Mouse (Mus musculus) neural tube, embryonic 15.5 days (tissue): Measurements from ENCODE around the gene Cdkn2aipnl. TPM values are rescaled to one million over a fixed set of nuclear protein-coding genes. Genes with fewer than 3 reads are reported as not detected.
A peak's percentile ranks its signal among the peaks of the same experiment; 100 is the strongest.

Experiments
- ATAC-seq: fragments of 200-750 bp; cut with Nextera tagmentation; 2 replicates; pipeline ENCODE4 v1.8.0; 2017; ENCODE audit warnings: mild to moderate bottlenecking, moderate TSS enrichment, moderate library complexity; ENCODE audit not compliant: low FRiP score
- H3K27ac ChIP-seq: fragments of 300-500 bp; sonication (generic); replicated peaks from 2 replicates; pipeline ENCODE4 v1.5.1; 2015; ENCODE audit warnings: mild to moderate bottlenecking, inconsistent platforms
- H3K27me3 ChIP-seq: fragments of 300-500 bp; sonication (generic); replicated peaks from 2 replicates; pipeline ENCODE4 v1.6.1; 2015; ENCODE audit warnings: inconsistent platforms
- H3K36me3 ChIP-seq: fragments of 300-500 bp; sonication (generic); 2 replicates; pipeline ENCODE4 v1.6.1; 2015; ENCODE audit warnings: inconsistent platforms
- H3K4me1 ChIP-seq: fragments of 300-500 bp; sonication (generic); 2 replicates; pipeline ENCODE4 v1.6.1; 2015; ENCODE audit warnings: inconsistent platforms
- H3K4me2 ChIP-seq: fragments of 300-500 bp; sonication (generic); 2 replicates; pipeline ENCODE4 v1.6.1; 2015; ENCODE audit warnings: inconsistent platforms, mild to moderate bottlenecking, moderate library complexity
- H3K4me3 ChIP-seq: fragments of 300-500 bp; sonication (generic); replicated peaks from 2 replicates; pipeline ENCODE4 v1.5.1; 2015; ENCODE audit warnings: mild to moderate bottlenecking, inconsistent platforms
- H3K9ac ChIP-seq: fragments of 300-500 bp; sonication (generic); replicated peaks from 2 replicates; pipeline ENCODE4 v1.6.1; 2015; ENCODE audit warnings: mild to moderate bottlenecking, inconsistent platforms
- H3K9me3 ChIP-seq: fragments of 300-500 bp; sonication (generic); replicated peaks from 2 replicates; pipeline ENCODE4 v1.6.1; 2016; ENCODE audit warnings: inconsistent platforms
- WGBS: fragments of 180-500 bp; shearing (Covaris S2); methylation state at CpG from one replicate; pipeline ENCODE4 v1.1.7; 2015; ENCODE audit warnings: mixed read lengths; 5-methylcytosine and 5-hydroxymethylcytosine counted together
- polyA plus RNA-seq: library from polyadenylated mRNA; unstranded; fragments of >200 nt; fragmentation: Nextera tagmentation; extraction: Ambion mirVana; gene quantifications from 2 replicates; pipeline ENCODE4 v1.2.1, GENCODE M21; 2015

Gene Cdkn2aipnl
- 124 and 129 TPM in 2 replicates for polyA plus RNA-seq

DNA sequence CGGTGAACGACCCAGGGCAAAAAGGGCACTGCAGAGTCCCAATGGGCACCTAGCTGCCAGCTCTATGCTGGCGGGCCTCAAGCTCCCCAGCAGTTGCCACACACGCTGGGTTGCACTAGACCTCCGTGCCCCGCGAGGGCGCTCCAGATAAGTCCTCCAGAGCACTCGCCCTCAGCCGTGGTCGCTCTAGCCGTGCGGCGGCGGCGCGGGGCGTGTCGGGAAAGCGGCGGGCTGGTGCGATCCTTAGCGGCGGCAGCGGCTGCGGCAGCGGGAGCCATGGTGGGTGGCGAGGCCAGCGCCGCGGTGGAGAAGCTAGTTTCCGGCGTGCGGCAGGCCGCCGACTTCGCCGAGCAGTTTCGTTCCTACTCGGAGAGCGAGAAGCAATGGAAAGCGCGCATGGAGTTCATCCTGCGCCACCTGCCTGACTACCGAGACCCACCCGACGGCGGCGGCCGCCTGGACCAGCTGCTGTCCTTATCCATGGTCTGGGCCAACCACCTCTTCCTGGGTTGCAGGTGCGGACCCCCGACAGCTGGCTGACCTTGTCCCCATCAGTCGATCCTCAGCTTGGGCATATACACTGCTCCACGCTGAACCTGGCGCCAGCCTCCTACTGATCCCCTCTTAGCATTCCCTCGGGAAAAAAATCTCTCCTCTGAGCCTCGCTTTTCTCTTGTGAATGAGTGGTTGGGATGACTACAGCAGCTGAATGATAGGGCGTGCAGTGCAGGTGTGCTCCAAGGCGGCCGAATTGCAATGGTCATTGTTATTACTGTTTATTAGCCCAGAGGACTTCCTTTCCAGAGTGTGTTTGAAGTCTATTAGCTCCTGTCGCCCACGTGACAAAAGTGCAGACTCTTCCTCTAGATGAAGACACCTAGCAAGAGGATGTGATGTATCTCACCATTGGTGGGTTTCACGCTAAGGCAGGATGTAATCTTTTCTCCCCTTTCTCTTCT lies at the start of gene Cdkn2aipnl:
Gene Cdkn2aipnl (plus strand): TSS at position 219 of the 959 bp plus-strand sequence.
- H3K9ac ChIP-seq, result peak within 1 kb of the TSS; percentile 77
- peak within 1 kb of the TSS; percentile 81 for H3K27ac ChIP-seq
- WGBS, result 2% methylated on average over 55 of the region's 63 CpGs
- H3K4me3 ChIP-seq, result peak within 1 kb of the TSS; percentile 81
- H3K9me3 ChIP-seq, result no peaks in the 10 kb centered on the region
- peaks cover 13% of the 10 kb centered on the region for H3K4me1 ChIP-seq
- H3K36me3 ChIP-seq, result peaks cover 31% of the 10 kb centered on the region
- H3K4me2 ChIP-seq, result peak within 1 kb of the TSS; percentile 79
- H3K27me3 ChIP-seq, result no peaks in the 10 kb centered on the region
- ATAC-seq, result peak; percentile 95

DNA sequence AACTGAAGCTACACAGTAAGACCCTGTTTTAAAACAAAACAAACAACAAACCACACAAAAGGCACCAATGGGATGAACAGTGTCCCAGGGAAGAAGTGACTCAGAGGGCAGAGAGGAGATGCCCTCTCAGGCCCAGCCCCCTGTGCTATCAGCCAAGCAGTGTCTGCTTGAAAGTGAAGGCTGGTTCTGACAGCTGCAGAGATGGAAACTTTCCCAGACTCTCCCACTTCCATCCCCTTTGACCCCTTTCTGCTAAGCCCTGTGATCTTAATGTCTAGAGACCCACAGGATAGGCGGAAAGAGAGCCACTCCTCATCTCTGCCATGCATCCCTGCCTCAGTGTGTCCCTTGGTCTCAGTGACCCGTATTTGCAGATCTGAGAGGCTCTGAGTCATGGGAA lies 49.5 kb upstream of the Cdkn2aipnl start:
- H3K4me3 ChIP-seq, result no peak overlapping the region
- ATAC-seq, result no peak

DNA sequence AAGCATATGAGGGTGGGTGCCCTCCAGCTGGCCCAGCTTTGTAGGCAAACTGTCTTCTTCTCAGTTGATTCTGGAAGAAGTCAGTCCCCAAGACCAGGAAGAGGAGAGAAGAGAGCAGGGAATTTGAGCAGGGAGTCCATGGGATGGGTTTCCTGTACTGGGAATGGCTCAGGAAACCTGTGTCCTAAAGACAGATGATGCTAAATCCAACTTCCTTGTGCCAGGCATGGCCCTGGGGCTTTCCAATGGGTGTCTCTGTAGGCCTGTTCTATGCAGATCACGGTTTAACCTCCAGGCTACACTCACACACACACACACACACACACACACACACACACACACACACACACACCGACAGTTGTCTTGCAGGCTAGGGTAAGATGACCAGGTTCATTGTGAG lies 48.9 kb upstream of the Cdkn2aipnl start:
- no peaks in the 10 kb centered on the region for H3K36me3 ChIP-seq
- H3K9ac ChIP-seq, result no peak overlapping the region
- 0 out of 2 replicates have a peak, but pooled peaks cover 2% of the 10 kb centered on the region for H3K27me3 ChIP-seq
- H3K4me2 ChIP-seq, result no peak overlapping the region
- no peak overlapping the region for H3K4me3 ChIP-seq
- ATAC-seq, result no peak
- no peak overlapping the region for H3K27ac ChIP-seq
- no peaks in the 10 kb centered on the region for H3K9me3 ChIP-seq
- H3K4me1 ChIP-seq, result peaks cover 14% of the 10 kb centered on the region
- whole genome bisulfite sequencing, result 83% methylated on average over 2 of the region's 2 CpGs

More for the DNA sequence above, 49.5 kb upstream of the Cdkn2aipnl start:
- 0 out of 2 replicates have a peak, but pooled peaks cover 2% of the 10 kb centered on the region for H3K27me3 ChIP-seq
- H3K27ac ChIP-seq, result no peak overlapping the region
- peaks cover 14% of the 10 kb centered on the region for H3K4me1 ChIP-seq
- no peaks in the 10 kb centered on the region for H3K9me3 ChIP-seq
- WGBS, result 89% methylated on average over 2 of the region's 2 CpGs
- H3K4me2 ChIP-seq, result no peak overlapping the region
- H3K9ac ChIP-seq, result no peak overlapping the region
- H3K36me3 ChIP-seq, result no peaks in the 10 kb centered on the region

DNA sequence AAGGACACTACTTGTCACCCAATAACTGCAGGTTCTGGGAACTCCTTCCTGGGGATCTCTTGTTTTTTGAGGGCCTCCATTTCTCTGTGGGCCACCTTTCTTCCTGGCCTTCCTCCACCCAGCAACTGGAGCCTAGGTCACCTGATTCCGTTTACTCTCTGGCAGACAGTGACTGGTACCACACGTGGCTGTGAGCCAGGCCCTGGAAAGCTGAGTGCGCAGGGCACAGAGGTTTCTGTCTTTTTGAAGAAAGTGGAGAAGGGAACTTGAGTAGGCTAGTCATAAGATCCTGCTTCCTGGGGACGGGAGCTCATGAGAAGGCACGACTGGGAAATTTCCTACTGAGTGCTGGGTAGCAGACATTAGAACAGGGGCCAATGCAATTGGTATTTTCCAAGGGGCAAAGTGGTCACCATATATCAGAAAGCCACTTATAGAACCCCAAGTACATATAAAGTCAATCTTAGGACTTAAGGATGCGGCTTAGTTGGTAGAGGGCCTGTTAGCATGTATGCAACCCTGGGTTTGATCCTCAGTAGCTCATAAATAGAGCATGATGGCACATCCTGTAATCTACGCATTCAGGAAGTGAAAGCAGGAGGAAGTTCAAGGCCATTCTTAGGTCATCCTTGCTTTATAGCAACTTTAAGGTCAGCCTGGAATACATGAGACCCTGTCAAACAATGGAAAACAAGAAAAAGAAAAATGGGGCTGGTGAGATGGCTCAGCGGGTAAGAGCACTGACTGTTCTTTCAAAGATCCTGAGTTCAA lies 45.9 kb upstream of the Cdkn2aipnl start:
- 81% methylated on average over 8 of the region's 8 CpGs for WGBS
- Histone ChIP-seq H3K36me3 (no peaks in the 10 kb centered on the region), H3K4me1 (peaks cover 3% of the 10 kb centered on the region), H3K4me3 (no peak overlapping the region), H3K27me3 (0 out of 2 replicates have a peak, but pooled peaks cover 2% of the 10 kb centered on the region), H3K27ac (no peak overlapping the region), H3K9me3 (no peaks in the 10 kb centered on the region), H3K4me2 (no peak overlapping the region), H3K9ac (no peak overlapping the region)
- ATAC-seq, result no peak

DNA sequence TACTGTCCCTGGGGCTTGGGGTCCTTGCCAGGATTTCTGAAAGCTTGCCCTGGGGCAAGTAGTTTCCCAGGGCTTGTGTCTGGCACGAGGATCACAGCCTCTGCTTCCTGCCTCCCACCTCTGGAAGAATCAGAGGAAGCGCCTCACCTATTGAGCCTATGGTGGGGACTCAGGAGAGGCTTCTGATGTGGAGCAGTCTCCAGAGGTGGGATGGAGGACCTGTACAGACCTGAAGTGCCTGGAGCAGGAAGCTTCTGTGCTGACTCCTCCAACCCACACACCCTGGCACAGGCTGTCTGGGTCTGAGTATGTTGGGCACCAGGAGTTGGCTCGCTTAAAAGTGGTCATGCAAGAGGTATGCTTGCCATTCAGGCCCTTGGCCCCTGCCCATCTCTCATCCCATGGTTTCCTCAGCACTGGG lies 45.0 kb upstream of the Cdkn2aipnl start:
- ATAC-seq, result no peak
- no peaks in the 10 kb centered on the region for H3K4me1 ChIP-seq
- no peak overlapping the region for H3K4me2 ChIP-seq
- no peak overlapping the region for H3K9ac ChIP-seq
- no peaks in the 10 kb centered on the region for H3K36me3 ChIP-seq
- 82% methylated on average over 3 of the region's 3 CpGs for WGBS
- no peak overlapping the region for H3K4me3 ChIP-seq
- H3K27me3 ChIP-seq, result 0 out of 2 replicates have a peak, but pooled peaks cover 2% of the 10 kb centered on the region
- no peak overlapping the region for H3K27ac ChIP-seq
- no peaks in the 10 kb centered on the region for H3K9me3 ChIP-seq

DNA sequence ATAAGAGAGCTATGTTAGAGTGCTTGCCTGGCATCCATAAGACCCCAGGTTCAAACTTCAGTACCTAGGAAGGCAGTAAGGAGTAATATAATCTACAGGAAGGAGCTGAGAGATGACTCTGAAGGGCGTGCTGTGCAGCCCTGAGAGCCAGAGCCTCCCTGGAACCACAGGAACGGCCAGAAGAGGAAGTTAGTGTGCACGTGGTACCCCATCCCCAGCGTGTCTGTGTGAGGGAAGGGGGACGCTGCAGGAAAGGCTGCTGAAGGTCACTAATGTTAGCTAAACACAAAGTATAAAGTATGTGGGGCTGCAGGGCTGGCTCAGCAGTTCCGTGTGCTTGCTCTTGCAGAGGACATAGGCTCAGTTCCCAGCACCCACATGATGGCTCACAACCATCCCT lies 41.9 kb upstream of the Cdkn2aipnl start:
- no peaks in the 10 kb centered on the region for H3K9me3 ChIP-seq
- H3K36me3 ChIP-seq, result no peaks in the 10 kb centered on the region
- H3K27ac ChIP-seq, result no peak overlapping the region
- H3K4me1 ChIP-seq, result no peaks in the 10 kb centered on the region
- ATAC-seq, result no peak
- H3K4me3 ChIP-seq, result no peak overlapping the region
- no peak overlapping the region for H3K9ac ChIP-seq
- H3K4me2 ChIP-seq, result no peak overlapping the region
- 72% methylated on average over 6 of the region's 6 CpGs for WGBS
- H3K27me3 ChIP-seq, result no peaks in the 10 kb centered on the region

DNA sequence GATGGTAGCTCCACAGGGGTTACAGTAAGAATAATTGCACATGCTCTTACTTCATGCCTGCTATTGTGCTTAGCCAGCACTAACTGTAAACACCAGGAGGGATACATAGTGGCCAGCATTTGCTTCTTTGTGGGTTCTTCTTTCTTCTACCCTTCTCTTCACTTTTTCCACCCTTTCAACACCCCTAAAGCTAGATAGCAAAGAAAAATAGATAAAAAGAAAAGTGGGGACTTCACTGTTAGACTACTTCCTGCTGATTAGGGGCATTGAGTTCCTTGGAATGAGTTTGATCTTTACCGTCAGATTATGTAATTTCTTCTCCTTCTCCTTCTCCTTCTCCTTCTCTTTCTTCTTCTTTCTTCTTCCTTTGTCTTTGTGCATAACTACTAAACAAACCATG lies 41.1 kb upstream of the Cdkn2aipnl start:
- no peaks in the 10 kb centered on the region for H3K9me3 ChIP-seq
- ATAC-seq, result no peak
- H3K4me2 ChIP-seq, result no peak overlapping the region
- no peaks in the 10 kb centered on the region for H3K27me3 ChIP-seq
- H3K36me3 ChIP-seq, result no peaks in the 10 kb centered on the region
- no peak overlapping the region for H3K9ac ChIP-seq
- no peaks in the 10 kb centered on the region for H3K4me1 ChIP-seq
- WGBS, result 90% methylated on average over 1 of the region's 1 CpGs
- H3K27ac ChIP-seq, result no peak overlapping the region
- no peak overlapping the region for H3K4me3 ChIP-seq

DNA sequence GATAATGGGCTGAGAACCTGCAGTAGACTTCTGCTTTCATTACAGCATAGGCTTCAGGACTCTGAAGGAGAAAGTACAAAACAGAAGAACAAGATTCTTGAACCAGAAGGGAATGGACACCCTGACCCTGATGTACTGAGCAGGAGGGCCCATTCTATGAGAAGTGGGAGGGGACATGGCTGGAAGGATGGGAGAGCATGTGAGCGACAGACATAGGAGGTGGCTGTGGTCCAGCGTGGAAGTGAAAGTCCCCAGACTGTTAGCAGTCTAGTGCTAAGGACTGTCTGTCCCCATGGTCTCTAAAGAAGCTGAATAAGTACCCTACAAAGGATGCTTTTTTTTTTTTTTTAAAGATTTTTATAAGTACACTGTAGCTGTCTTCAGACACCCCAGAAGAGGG lies 40.4 kb upstream of the Cdkn2aipnl start:
- H3K36me3 ChIP-seq, result no peaks in the 10 kb centered on the region
- H3K4me3 ChIP-seq, result no peak overlapping the region
- no peak for ATAC-seq
- H3K27ac ChIP-seq, result no peak overlapping the region
- H3K9ac ChIP-seq, result no peak overlapping the region
- no peaks in the 10 kb centered on the region for H3K27me3 ChIP-seq
- WGBS, result 66% methylated on average over 2 of the region's 2 CpGs
- no peaks in the 10 kb centered on the region for H3K9me3 ChIP-seq
- no peak overlapping the region for H3K4me2 ChIP-seq
- H3K4me1 ChIP-seq, result no peaks in the 10 kb centered on the region

DNA sequence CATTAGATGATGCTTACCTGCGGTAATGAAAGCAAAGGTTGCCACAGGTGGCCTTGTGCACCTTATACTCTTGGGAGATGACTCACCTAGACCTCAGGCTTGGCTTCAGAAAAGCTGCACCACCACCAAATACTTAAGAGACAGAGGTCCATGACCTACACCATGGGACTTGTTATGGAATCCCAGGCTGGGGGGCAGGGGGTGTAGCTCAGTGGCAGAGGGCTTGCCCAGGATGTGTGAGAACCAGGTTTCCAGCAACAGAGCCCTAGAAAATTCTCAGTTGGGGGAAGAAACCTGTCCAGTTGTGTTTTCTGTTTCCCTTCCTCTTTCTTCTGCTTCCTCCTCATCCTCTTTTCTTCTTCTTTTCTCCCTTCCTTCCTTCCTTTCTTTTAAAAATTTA lies 36.3 kb upstream of the Cdkn2aipnl start:
- Histone ChIP-seq H3K4me1 (no peaks in the 10 kb centered on the region), H3K27ac (no peak overlapping the region), H3K4me3 (no peak overlapping the region), H3K27me3 (no peaks in the 10 kb centered on the region), H3K36me3 (no peaks in the 10 kb centered on the region), H3K9ac (no peak overlapping the region), H3K9me3 (no peaks in the 10 kb centered on the region), H3K4me2 (no peak overlapping the region)
- WGBS, result 90% methylated on average over 1 of the region's 1 CpGs
- ATAC-seq, result no peak

DNA sequence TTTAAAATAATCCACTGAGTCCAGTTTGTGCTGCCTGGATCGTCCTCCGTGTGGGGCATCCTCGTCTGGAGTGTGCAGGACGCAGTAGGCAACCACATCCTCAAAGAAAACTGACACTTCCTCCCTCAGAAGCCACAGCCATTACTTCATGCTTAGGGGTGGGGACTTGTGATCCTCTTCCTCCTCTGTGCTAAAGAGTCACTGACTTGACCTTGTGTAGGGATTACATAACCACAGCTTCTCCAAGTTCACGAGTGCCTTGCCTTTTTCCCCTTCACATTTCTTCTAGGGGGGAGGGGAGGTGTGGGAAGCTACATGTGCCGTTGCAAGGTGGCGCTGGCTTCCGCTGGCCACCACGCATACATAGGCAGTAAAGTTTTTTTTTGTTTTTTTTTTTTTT lies 35.7 kb upstream of the Cdkn2aipnl start:
- H3K36me3 ChIP-seq, result no peaks in the 10 kb centered on the region
- 87% methylated on average over 9 of the region's 9 CpGs for WGBS
- no peak for ATAC-seq

DNA sequence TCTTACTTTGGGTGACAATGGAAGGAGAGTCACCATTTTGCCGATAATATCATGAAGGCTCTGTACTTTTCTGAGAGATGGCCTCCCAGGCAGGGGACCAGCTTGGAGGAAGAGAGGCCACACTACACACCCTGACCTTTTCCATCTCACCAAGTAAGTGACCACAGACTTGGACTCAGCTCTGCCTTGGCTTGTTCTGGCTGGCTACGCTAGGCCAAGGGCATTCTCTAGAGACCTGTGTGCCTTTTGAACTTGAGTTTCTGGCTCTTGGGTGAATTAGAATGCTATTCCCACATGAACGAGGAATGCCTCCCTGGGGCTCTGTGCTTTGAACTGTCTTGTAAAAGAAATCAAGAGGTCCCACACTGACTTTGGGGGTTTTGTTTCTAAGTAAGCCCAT lies 33.2 kb upstream of the Cdkn2aipnl start:
- Histone ChIP-seq H3K9ac (no peak overlapping the region), H3K4me3 (no peak overlapping the region), H3K27me3 (no peaks in the 10 kb centered on the region), H3K36me3 (no peaks in the 10 kb centered on the region), H3K4me2 (no peak overlapping the region), H3K27ac (no peak overlapping the region), H3K4me1 (no peaks in the 10 kb centered on the region), H3K9me3 (no peaks in the 10 kb centered on the region)
- ATAC-seq, result no peak
- 89% methylated on average over 3 of the region's 3 CpGs for WGBS

More for the DNA sequence above, 35.7 kb upstream of the Cdkn2aipnl start:
- Histone ChIP-seq H3K27ac (no peak overlapping the region), H3K27me3 (no peaks in the 10 kb centered on the region), H3K4me2 (no peak overlapping the region), H3K9ac (no peak overlapping the region), H3K4me1 (no peaks in the 10 kb centered on the region), H3K4me3 (no peak overlapping the region), H3K9me3 (no peaks in the 10 kb centered on the region)
